Mouse (Mus musculus) embryo, embryonic 9.5 days (tissue): Measurements from ENCODE around the gene Ell.
"Not testable (repeated sequence)": the region's sequence is repeated elsewhere in the genome, so short reads cannot be mapped to it uniquely, and the experiment has no call there.

Experiments used
- DNase-seq: peaks from one replicate; pipeline ENCODE4 v3.0.0-alpha.2; 2017; ENCODE audit errors: extremely low spot score

Ell gene

GRCm38 (mm10) chr8:70506328-70507026 is 32.8 kb upstream of the Ell start, which contains the start of gene Rex1bd:
TSS of gene Rex1bd (minus strand) at chr8:70506752.
- peak; percentile 98 for DNase-seq

- DNase-seq: no peak
Measured at GRCm38 (mm10) chr8:70507027-70507393, 32.2 kb upstream of the Ell start.

GRCm38 (mm10) chr8:70509281-70509952 is 29.8 kb upstream of the Ell start:
- DNase-seq: no peak

- peak; percentile 96 for DNase-seq
Measured at GRCm38 (mm10) chr8:70510228-70510915, 28.9 kb upstream of the Ell start, which contains the start of gene Uba52. TSS of gene Uba52 (minus strand) at chr8:70510801.

- not testable (repeated sequence) for DNase-seq
Measured at GRCm38 (mm10) chr8:70511174-70511573, 28.1 kb upstream of the Ell start.

- no peak for DNase-seq
Measured at GRCm38 (mm10) chr8:70511770-70512169, 27.5 kb upstream of the Ell start.

GRCm38 (mm10) chr8:70512253-70512903 is 26.9 kb upstream of the Ell start:
- no peak for DNase-seq

- DNase-seq: no peak
Measured at GRCm38 (mm10) chr8:70513441-70513840, 25.8 kb upstream of the Ell start.

GRCm38 (mm10) chr8:70517940-70518643 is 21.2 kb upstream of the Ell start:
- no peak for DNase-seq

GRCm38 (mm10) chr8:70519043-70519442 is 20.2 kb upstream of the Ell start:
- DNase-seq: no peak

- DNase-seq: no peak
Measured at GRCm38 (mm10) chr8:70519606-70520005, 19.7 kb upstream of the Ell start.

GRCm38 (mm10) chr8:70522592-70523403 is 16.5 kb upstream of the Ell start:
- peak; percentile 95 for DNase-seq

GRCm38 (mm10) chr8:70527111-70527511 is 12.1 kb upstream of the Ell start:
- no peak for DNase-seq

- DNase-seq: peak; percentile 99
Measured at GRCm38 (mm10) chr8:70527512-70528181, 11.6 kb upstream of the Ell start, which contains the start of the genes Fkbp8 and Kxd1. TSS of gene Fkbp8 (plus strand) at chr8:70527724. TSS of gene Kxd1 (minus strand) at chr8:70527956.

- no peak for DNase-seq
Measured at GRCm38 (mm10) chr8:70528182-70528797, 11.0 kb upstream of the Ell start.

GRCm38 (mm10) chr8:70529299-70529698 is 10.0 kb upstream of the Ell start:
- DNase-seq: no peak

GRCm38 (mm10) chr8:70529741-70530161 is 9.5 kb upstream of the Ell start:
- DNase-seq: no peak

- no peak for DNase-seq
Measured at GRCm38 (mm10) chr8:70530314-70530713, 8.9 kb upstream of the Ell start.

GRCm38 (mm10) chr8:70534281-70534680 is 5.0 kb upstream of the Ell start:
- DNase-seq: no peak
